Mouse (Mus musculus) heart, adult 2 months (tissue): ENCODE data around the gene Gm42906.

Source experiments
- CTCF ChIP-seq: fragments of 200-600 bp; IDR thresholded peaks from 2 replicates; pipeline ENCODE4 v1.8.1; 2022; ENCODE audit warnings: antibody characterized with exemption, mild to moderate bottlenecking, moderate library complexity
- EP300 ChIP-seq: fragments of 200-500 bp; IDR thresholded peaks from 2 replicates; pipeline ENCODE4 v1.6.1; 2011; ENCODE audit warnings: low read depth, low read length, control low read depth; ENCODE audit not compliant: insufficient read depth
- POLR2A ChIP-seq: fragments of 200-500 bp; IDR thresholded peaks from 2 replicates; pipeline ENCODE4 v1.6.1; 2011; ENCODE audit warnings: mild to moderate bottlenecking, low read depth, low read length, control low read depth; ENCODE audit not compliant: insufficient read depth

- TF ChIP-seq CTCF: no peak
- TF ChIP-seq EP300: no peak
- TF ChIP-seq POLR2A: no peak
Observed at GRCm38 (mm10) chr5:151435106-151435505, 7.1 kb upstream of the Gm42906 start.
